Mouse (Mus musculus) heart, postnatal 0 days (tissue): ENCODE measurements around the gene Moap1. TPM values are rescaled to one million over a fixed set of nuclear protein-coding genes. Genes with fewer than 3 reads are reported as not detected.

Source experiments
- ATAC-seq: fragments of 200-750 bp; cut with Nextera tagmentation; 2 replicates; pipeline ENCODE4 v1.8.0; 2017; ENCODE audit warnings: low read depth, moderate number of reproducible peaks, moderate library complexity; ENCODE audit not compliant: insufficient read depth
- DNase-seq: peaks from one replicate; pipeline ENCODE4 v3.0.0-alpha.2; 2016; ENCODE audit warnings: low spot score
- H3K27ac ChIP-seq: fragments of 300-500 bp; sonication (generic); 2 replicates; pipeline ENCODE4 v1.5.1; 2014; ENCODE audit warnings: low read depth, mild to moderate bottlenecking
- H3K27me3 ChIP-seq: fragments of 300-500 bp; sonication (generic); 2 replicates; pipeline ENCODE4 v1.6.1; 2014; ENCODE audit warnings: low read length, mixed read lengths; ENCODE audit not compliant: control insufficient read depth, insufficient read depth
- H3K36me3 ChIP-seq: fragments of 300-500 bp; sonication (generic); replicated peaks from 2 replicates; pipeline ENCODE4 v1.6.1; 2014; ENCODE audit warnings: low read length, mixed read lengths; ENCODE audit not compliant: control insufficient read depth, insufficient read depth
- H3K4me1 ChIP-seq: fragments of 300-500 bp; sonication (generic); 2 replicates; pipeline ENCODE4 v1.6.1; 2014; ENCODE audit warnings: antibody characterized with exemption; ENCODE audit not compliant: control insufficient read depth, insufficient read depth
- H3K4me2 ChIP-seq: fragments of 300-500 bp; sonication (generic); 2 replicates; pipeline ENCODE4 v1.6.1; 2014; ENCODE audit warnings: low read depth, mild to moderate bottlenecking, low read length, moderate library complexity
- H3K4me3 ChIP-seq: fragments of 300-500 bp; sonication (generic); 2 replicates; pipeline ENCODE4 v1.5.1; 2014; ENCODE audit warnings: low read depth, low read length
- H3K9ac ChIP-seq: fragments of 300-500 bp; sonication (generic); replicated peaks from 2 replicates; pipeline ENCODE4 v1.6.1; 2014; ENCODE audit warnings: low read depth, low read length, mixed read lengths
- H3K9me3 ChIP-seq: fragments of 300-500 bp; sonication (generic); replicated peaks from 2 replicates; pipeline ENCODE4 v1.6.1; 2016; ENCODE audit warnings: low read length; ENCODE audit not compliant: control insufficient read depth
- CTCF ChIP-seq: IDR thresholded peaks from 2 replicates; pipeline ENCODE4 v1.5.1; 2016; ENCODE audit warnings: antibody characterized with exemption, control low read depth, low read depth
- EP300 ChIP-seq: IDR thresholded peaks from 2 replicates; pipeline ENCODE4 v1.6.1; 2016; ENCODE audit warnings: antibody characterized with exemption, low read depth
- whole genome bisulfite sequencing: fragments of 180-500 bp; shearing (Covaris S2); extraction: QIAGEN DNeasy Blood & Tissue Kit; methylation state at CpG from one replicate; pipeline ENCODE4 v1.1.7; 2014; 5-methylcytosine and 5-hydroxymethylcytosine counted together
- polyA plus RNA-seq: library from polyadenylated mRNA; unstranded; fragments of >200 nt; fragmentation: Nextera tagmentation; extraction: Ambion mirVana; gene quantifications from 2 replicates; pipeline ENCODE4 v1.2.1, GENCODE M21; 2015
- total RNA-seq: library from RNA; depleted of rRNA; stranded (reverse); fragments of >200 nt; gene quantifications from 2 replicates; pipeline ENCODE4 v1.2.3, GENCODE M21; 2014; ENCODE audit warnings: low replicate concordance

Moap1 gene
- total and polyA plus RNA-seq, 2 experiments from 2014 or later: 11.6 TPM; not detected in 1

DNA sequence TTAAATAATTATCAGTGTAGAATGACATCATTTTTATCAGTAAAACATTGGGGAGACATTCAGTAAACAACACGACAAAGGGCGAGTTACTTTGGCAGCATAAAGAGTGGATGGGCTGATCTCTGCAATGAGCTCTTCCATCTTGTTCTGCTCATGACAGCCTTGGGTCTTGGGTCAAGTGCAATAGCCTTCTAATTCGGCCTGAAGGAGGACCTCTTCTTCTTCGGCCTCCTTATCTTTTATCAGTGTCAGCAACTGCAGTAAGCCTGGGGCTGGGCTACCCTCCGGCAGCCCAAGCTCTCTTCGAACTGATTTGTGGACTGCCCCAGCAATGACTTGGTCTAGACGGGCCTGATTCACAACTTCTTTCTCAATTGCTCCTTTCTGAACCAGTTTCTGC lies 1.4 kb downstream of the Moap1 start:
- H3K9ac ChIP-seq: no peak overlapping the region
- peaks cover 7% of the 10 kb centered on the region; the same call in 1 of the 2 replicates for H3K36me3 ChIP-seq
- no peak overlapping the region for H3K27ac ChIP-seq
- H3K4me3 ChIP-seq: no peak overlapping the region
- ATAC-seq (no peak), DNase-seq (no peak)
- no peak overlapping the region for H3K4me2 ChIP-seq
- no peaks in the 10 kb centered on the region for H3K27me3 ChIP-seq
- no peaks in the 10 kb centered on the region for H3K9me3 ChIP-seq
- WGBS: 63% methylated on average over 7 of the region's 7 CpGs
- H3K4me1 ChIP-seq: peaks cover 13% of the 10 kb centered on the region
- TF ChIP-seq CTCF: no peak

DNA sequence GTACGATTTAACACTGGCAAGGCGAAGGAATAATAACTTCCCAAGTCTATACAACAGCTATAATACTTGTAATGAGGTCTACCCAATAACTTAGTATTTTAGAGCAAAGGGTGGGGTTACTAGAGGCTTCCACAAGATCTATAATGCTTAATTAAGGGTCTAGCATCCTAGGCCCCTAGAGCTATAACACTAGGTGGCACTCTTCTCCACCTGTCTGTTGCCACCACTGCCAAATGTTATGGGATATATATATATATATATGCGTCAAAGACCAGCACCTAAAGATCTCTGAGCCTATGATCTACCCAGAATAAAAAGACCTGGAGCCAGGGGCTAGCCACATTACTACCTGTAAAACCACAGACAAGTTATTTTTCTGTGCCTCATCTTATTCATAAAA lies 3.2 kb downstream of the Moap1 start:
- Histone ChIP-seq H3K36me3 (no peaks in the 10 kb centered on the region), H3K4me3 (no peak overlapping the region), H3K27ac (no peak overlapping the region), H3K4me2 (no peak overlapping the region), H3K9me3 (no peaks in the 10 kb centered on the region), H3K4me1 (peaks cover 13% of the 10 kb centered on the region), H3K27me3 (no peaks in the 10 kb centered on the region), H3K9ac (no peak overlapping the region)
- DNase-seq (peak; percentile 28), ATAC-seq (no peak)
- WGBS: 61% methylated on average over 3 of the region's 3 CpGs
- TF ChIP-seq EP300: no peak
- peak; percentile 54 for TF ChIP-seq CTCF

DNA sequence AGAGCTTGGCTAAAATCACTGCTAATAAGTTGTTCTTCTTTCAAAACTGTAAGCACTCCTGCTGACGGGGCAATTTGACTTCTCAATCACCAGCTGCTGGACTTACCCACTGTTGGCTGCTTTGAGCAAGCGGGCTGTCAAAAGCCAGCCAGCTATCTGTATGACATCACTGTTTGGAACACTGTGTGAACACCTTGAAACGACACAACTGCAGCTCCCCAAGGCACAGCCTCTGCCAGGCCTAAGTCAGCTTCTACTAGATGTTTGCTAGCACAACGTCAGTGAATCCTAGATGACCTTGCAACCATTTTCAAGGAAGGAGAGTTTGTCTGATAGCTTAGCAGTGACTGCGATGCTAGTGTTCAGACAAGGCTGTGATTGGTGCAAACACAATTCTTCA lies 4.4 kb downstream of the Moap1 start:
- H3K9ac ChIP-seq: no peak overlapping the region
- H3K27me3 ChIP-seq: no peaks in the 10 kb centered on the region
- H3K27ac ChIP-seq: no peak overlapping the region
- H3K36me3 ChIP-seq: no peaks in the 10 kb centered on the region
- ATAC-seq (no peak), DNase-seq (no peak)
- no peak overlapping the region for H3K4me3 ChIP-seq
- no peak overlapping the region for H3K4me2 ChIP-seq
- WGBS: 39% methylated on average over 5 of the region's 5 CpGs
- peaks cover 7% of the 10 kb centered on the region for H3K4me1 ChIP-seq
- TF ChIP-seq CTCF (no peak), EP300 (no peak)
- H3K9me3 ChIP-seq: no peaks in the 10 kb centered on the region

DNA sequence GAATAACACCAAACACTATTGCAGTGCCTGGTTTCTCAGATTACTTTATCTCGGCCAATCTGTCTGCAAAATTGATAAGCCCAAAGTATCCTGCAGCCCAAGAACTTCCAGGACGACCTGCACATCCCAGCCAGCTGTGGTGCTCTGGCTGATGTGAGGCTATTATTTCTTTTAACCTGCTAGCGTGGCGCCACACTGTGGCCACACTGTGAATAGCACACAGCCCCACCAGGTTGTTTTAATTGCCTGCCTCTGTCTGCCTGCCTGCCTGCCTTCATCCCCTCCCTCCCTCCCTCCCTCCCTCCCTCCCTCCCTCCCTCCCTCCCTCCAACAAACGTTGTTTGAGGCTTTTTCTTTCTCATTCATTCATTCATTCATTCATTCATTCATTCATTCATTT lies 10.1 kb downstream of the Moap1 start:
- no peaks in the 10 kb centered on the region for H3K9me3 ChIP-seq
- H3K27me3 ChIP-seq: no peaks in the 10 kb centered on the region
- no peaks in the 10 kb centered on the region for H3K36me3 ChIP-seq
- H3K4me3 ChIP-seq: no peak overlapping the region
- H3K9ac ChIP-seq: no peak overlapping the region
- DNase-seq: peak; percentile 41
- no peak overlapping the region for H3K4me2 ChIP-seq
- H3K27ac ChIP-seq: no peak overlapping the region
- TF ChIP-seq CTCF (peak; percentile 62), EP300 (no peak)
- 4% methylated on average over 5 of the region's 5 CpGs for WGBS
- no peak for ATAC-seq
- H3K4me1 ChIP-seq: peaks cover 7% of the 10 kb centered on the region; the same call in 1 of the 2 replicates

DNA sequence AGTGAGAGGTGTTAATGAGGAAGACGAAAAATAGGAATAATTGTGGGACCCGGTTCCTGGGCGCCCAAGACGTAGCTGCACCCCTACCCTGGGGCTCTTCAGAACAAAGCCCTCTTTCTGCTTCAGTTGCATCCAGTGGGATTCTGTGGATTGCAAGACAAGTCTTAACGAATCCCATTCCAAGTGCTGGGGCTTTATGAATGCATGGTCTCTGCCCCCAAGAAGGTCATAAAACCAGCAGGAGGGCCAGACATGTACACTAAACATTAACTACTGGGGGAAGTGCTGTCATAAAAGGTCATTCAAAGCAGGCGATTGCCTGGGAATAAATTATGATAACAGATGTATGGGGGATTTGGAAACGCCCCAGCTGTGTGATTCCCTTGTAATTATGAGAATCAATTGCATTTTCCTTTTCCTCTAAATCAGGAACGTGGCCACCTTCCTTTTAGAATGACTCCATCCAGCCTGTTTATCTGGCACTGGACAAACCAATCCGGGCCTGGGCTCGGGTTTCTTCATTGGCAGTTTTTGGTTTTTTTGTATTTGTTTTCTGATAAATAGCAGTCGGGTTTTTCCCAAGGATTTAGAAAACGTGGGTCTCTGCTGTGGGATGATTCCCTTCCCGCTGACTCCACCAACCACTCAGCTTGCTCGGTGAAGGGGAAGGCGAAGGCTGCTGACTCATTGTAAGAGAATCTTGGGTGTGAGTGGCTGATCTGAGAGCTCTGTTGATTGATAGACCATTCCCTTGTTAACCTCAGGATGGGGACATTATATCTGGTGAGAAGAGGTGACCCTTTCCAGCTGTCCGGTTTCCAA lies 12.5 kb downstream of the Moap1 start:
- Histone ChIP-seq H3K4me1 (peaks cover 7% of the 10 kb centered on the region; the same call in 1 of the 2 replicates), H3K9ac (no peak overlapping the region), H3K27me3 (no peaks in the 10 kb centered on the region), H3K4me2 (peak overlapping the region; percentile 35; the same call in 1 of the 2 replicates), H3K4me3 (no peak overlapping the region), H3K36me3 (no peaks in the 10 kb centered on the region), H3K27ac (no peak overlapping the region), H3K9me3 (no peaks in the 10 kb centered on the region)
- DNase-seq (no peak), ATAC-seq (no peak)
- TF ChIP-seq EP300 (no peak), CTCF (no peak)
- 39% methylated on average over 16 of the region's 16 CpGs for WGBS
